Mouse (Mus musculus) retina, postnatal 1 day (tissue): ENCODE measurements around the gene Ano6.

ENCODE experiments used
- DNase-seq: peaks from one replicate; pipeline ENCODE4 v3.0.0-alpha.2; 2012

The Ano6 gene

DNA sequence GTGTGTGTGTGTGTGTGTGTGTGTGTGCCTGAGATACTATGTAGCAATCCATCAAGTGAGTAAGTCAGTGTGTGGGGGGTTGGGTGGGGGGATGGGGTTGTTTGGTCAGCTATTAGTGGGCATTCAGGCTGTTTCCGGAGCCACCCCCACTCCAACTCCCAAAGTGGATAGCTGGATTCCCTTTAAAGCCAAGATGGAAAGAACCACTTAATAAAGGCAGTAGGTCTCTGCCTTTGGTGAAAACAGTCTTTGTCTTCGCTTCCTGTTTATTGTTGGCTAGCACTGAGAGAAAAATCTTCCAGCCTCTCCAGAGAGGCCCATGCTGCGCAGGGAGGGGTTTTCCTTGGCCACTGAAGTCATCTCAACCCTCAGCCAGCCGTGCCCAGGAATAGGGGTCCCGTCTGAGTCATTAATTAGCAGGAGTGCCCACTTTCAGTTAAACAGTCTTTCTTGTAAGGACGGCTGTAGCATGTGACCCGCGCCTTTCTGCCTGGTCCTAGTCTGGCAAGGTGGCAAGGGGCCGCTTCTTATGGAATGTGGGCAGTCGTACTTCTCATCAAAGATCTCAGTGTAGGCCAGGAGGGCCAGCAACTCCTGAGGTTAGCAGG is 38.1 kb downstream of the Ano6 start:
- DNase-seq, result peak; percentile 21

GRCm38 (mm10) chr15:95829553-95830205 is 39.0 kb downstream of the Ano6 start:
- peak; percentile 25 for DNase-seq

DNA sequence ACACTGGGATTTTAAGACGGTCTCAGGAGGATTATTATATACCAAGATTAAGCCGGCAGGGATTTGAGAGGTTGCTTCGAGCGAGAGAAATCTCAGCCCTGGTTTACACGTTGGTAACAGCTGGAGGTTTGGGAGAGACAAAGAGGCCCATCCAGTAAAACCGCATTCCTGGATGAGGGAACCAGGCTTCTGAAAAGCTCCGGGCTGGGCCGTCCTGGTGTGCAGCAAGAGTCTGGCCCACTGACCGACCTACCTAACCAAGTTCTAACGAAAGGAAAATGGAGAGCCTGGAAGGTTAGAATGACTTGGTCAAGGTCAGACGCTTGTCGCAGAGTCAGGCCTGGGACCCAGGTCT is 39.5 kb downstream of the Ano6 start:
- peak; percentile 28 for DNase-seq

DNA sequence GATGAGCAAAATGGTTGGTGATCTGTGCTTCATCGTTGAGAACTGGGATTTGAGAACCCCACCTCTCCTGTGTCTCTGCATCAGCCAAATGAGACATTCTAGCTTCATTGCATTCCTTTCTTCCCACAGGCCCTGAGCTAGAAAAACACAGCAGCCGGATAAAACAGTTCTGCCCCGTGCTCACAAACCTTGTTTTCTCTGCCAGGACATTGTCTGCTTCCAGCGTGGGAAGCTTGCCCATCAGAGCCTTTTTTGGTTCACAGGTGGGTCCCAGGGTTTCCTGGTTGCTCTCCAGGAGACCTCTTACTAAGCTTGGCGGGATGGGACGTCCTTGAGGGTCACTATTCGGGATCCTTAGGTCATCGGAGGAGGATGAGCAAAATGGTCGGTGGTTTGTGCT is 42.6 kb downstream of the Ano6 start:
- DNase-seq, result no peak

DNA sequence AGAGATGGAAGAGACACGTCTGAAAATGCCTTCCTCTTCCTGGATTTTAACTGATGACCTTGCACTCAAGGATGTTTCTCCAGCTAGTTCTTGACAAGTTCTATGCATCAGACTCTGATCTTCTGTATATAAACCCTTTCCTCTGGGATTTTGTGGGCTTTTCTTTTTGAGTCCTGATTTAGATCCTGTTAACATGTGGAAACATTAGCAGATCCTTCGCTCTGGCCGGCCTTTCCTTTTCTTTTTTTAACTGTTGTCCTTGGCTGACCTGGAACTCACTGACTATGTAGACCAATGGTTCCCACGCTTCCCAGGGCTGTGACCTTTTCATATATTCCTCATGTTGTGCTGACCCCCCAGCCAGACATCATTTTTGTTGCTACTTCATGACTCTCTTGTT is 45.4 kb downstream of the Ano6 start:
- DNase-seq, result no peak

- DNase-seq, result no peak
These were observed 46.2 kb downstream of the Ano6 start for GRCm38 (mm10) chr15:95836646-95837434.

DNA sequence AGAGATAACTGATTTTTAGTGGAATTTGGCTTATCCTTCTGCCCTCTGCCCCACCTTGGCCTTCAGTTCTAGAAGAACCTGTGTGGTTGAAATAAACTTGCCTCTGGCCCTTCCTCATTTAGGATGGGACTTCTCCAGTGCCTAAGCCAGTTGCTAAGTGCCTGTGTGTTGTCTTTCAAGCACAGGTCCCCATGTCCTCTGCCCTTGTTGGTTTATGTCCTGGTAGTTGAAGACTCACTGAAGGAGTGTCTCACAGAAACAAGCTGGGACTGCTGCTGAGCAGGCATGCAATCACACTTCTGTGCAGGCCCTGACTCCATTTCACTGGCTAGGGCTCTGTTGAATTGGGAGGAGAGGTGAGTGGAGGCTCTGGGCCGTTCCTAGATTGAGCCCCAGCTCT is 46.9 kb downstream of the Ano6 start:
- no peak for DNase-seq

DNA sequence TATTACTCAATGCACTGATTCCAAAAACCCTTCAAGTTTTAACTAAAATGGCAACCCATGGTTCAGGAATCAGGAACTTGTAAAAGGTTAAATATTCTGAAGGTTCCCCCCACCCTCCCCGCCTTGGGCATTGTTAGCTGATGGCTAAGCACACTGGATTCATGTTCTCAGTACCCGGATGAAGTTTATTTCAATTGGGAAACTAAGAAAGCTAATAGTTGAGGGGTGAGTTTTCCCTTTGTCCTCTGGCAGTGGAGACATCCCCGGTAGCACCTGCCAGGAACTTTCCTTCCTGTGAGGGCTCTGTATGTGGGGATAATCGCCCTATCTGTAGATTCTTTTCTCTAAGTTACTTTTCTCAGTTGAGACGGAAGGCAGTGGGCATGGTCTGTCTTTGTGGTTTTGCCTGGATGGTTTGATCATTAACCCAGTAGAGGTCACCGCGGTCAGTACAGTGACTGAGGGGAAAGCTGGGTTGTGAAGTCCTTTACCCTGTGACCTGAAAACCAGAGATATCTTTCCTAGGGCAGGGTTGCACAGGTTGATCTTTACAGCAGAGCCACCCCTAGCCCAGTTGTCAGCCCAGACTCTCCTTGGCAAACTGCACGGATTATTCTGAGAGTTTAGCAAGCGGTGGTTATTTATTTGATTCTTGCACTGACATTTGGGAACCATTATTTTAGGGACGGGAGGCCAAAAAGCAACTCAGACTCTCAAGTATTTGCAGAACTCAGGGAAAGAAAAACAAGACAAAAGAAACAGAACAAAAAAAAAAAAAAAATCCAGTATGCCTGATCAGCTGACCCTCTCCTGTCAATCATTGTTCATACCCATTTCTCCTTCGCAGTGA is 47.8 kb downstream of the Ano6 start:
- DNase-seq, result no peak

DNA sequence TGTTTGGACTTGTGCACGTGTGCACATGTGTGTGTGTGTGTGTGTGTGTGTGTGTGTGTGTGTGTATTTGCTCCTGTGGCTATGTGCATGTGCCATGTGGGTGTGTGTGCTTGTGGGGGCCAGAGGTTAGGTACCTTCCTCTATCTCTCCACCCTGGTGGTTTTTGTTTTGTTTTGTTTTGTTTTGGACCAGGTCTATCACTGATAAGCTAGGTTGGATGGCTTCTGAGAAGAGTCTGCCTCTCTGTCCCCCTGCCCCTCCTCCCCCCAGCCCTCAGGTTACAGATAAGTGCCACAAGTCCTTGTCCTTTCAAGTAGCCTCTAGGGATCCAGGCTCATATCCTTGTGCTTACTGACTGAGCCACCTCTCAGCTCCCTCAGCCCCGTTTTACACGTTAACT is 49.1 kb downstream of the Ano6 start:
- no peak for DNase-seq

- no peak for DNase-seq
These were observed 52.7 kb downstream of the Ano6 start for GRCm38 (mm10) chr15:95843183-95843949.

DNA sequence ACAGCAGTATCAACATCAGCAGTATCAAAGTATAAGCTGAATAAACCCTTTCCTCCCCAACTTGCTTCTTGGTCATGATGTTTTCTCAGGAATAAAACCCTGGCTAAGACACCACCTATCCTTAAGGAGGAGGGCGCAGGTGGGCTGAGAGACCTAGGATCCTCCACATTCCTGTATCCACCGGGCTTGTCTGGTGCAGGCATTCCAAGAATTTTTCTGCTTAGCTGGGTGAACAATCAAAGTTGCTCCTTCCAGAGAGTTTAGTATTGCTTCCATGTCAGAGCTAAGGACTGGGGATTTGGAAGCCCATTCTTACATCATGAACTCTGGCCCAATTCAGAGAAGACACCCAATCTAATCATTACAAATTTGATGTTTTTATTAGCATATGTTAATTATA is 53.8 kb downstream of the Ano6 start:
- DNase-seq, result no peak

DNA sequence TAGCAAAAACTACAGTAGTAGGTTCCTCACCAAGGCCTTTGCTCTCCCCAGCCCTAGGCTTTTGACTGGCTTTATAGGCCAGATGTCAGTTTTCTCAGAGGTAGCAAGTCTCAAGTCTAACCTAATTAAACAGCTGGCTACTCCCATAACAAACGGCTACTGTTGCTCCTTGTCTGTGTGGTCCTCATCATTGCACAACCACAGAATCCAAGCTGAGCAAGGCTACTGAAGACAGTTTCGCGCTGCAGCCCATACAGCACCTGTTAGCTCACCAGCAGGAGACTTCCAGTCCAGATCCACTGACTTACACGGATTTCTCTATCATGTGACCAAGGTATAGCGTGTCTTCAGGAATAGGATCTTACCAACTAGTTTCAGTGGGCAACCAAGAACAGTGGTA is 55.5 kb downstream of the Ano6 start:
- DNase-seq, result peak; percentile 30

GRCm38 (mm10) chr15:95848493-95849064 is 57.9 kb downstream of the Ano6 start:
- DNase-seq, result peak; percentile 41

DNA sequence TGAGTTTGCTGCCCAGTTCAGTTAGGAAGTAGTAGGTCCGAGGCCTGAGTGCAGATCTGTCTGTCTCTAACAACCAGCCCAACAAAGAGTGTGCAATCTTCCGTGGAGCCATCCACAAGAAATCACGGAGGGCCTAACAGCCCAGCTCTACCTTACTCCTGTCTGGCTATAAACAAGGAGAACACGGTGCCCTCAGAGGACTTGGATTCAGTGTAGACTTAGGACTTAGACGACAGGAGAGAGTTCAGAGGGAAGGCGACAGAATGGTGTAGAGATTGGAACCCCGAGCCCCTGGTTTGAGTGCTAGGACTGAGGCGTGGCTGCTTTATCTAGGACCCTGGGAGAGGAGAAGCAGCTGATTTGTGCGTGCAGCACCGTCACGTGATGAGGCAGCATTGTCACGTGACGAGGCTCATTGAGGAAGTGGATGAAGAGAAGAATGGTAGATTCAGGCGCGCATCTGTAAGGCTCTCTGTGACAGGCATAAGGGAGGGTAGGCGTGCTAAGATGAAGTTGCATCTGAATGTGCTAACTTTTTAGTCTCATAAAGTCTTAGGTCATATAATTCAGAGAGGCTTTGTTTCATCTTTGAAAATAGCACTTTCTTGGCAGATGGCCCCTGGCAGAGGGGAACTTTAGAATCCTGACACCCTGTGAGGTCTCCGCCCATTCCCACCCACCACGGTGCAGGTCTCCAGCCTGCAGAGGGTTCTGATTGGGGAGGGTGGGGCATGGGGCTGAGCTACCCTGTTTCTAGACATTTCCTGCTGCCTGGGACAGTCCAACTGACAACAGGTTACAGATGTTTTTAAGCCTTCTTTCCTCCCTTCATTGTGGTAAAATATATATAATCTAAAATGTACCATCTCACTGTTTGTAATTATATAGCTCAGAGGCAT is 59.1 kb downstream of the Ano6 start:
- no peak for DNase-seq

GRCm38 (mm10) chr15:95850546-95850945 is 59.9 kb downstream of the Ano6 start:
- DNase-seq, result no peak

DNA sequence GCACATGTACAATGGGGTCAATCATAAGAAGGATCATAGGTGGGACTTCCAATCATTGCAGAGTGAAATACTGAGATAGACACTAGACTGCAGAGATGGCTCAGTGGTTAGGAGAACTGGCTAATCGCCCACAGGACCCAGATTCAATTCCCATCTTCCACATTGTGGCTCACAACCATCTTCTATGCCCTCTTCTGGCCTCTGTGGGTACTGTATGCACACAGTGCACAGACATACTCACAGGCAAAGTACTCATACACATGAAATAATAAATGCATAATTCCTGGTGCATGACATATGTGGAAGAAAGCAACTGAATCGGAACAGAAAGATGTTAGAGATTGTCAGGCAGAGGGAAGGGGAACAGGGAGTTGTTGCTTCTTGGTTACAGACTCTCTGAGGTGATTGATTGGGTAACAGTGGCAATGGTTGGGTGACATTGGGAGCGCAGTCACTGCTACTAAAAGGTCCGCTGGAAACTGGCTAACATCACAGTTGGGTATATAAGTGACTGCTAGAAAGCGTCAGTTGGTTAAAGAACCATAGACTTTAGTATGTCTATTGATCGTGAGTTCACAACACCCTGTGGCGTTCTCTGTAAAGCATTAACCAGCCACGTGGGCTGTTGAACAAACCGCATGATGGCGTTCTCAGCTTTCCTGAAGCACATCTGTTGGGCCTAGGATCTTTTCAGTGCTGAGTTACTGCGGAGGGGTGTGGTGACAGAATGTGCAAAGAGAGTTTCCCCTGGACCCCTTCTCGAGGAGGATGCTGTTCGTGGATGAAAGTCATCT is 64.6 kb downstream of the Ano6 start:
- no peak for DNase-seq

DNA sequence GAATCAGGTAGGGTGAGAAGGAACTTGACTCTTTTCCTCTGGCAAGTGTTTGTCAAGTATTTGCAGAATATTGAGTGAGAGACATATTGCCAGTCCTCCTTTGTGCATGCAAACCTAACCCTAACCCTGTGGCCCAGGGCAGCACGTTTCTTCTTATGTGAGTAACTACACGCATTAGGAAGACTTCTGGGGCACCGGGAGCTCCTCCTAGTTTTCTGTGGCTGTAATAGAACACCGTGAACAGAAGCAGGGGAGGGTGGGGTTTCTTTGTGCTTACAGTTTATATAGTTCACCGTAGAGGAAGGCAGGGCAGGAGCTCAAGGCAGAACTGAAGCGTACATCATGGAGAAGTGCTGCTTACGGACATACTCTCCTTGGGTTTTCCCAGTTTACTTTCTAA is 65.3 kb downstream of the Ano6 start:
- no peak for DNase-seq

DNA sequence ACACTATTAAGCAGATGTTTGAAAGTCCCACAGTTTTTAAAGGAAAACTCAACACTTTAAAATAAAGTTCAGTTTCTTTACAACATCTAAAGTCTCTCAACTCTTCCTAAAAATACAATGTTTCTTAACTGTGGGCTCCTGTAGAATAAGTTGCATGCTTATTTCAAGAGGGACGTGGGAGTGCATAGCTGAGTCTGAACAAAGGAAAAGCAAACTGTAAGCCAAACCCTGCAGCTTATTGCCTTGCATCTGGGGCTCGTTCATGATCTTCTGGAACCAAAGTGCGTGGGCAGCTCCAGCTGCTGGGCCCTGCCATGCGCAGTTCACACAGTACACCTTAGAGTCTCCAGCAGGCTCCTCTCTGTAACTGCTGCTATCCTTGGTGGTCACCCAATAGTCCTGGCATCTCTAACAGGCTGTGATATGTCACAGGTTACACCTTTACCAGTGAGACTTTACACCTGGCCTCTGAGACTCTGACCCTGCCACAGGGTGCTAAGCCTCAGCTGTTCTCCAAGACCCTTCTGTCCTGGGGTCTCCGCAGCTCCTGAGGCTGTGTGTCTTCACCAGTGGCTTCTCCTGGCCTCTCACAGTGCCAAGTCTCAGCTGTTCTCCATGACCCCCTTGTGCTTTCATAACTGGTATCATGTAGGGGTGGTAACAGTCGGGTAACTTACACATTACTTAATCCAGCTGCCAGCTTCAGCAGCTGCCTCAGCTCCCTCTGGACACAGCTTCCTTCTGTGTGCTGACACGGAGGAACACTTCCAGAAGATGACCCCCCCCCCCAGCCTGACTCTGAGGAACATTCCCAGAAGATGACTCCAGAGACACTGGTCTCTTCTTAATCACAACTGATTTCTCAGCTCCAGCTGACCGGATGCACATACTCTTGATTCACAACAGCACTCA is 66.3 kb downstream of the Ano6 start:
- DNase-seq, result no peak
